Mouse (Mus musculus): Measurements from ENCODE around the gene Rpl21. TPM values are rescaled to one million over a fixed set of nuclear protein-coding genes. Genes with fewer than 3 reads are reported as not detected.
A peak's percentile ranks its signal among the peaks of the same experiment; 100 is the strongest.

Gene Rpl21
- total RNA-seq, 2 experiments from 2014 or later = 2,430 to 2,977 TPM

DNA sequence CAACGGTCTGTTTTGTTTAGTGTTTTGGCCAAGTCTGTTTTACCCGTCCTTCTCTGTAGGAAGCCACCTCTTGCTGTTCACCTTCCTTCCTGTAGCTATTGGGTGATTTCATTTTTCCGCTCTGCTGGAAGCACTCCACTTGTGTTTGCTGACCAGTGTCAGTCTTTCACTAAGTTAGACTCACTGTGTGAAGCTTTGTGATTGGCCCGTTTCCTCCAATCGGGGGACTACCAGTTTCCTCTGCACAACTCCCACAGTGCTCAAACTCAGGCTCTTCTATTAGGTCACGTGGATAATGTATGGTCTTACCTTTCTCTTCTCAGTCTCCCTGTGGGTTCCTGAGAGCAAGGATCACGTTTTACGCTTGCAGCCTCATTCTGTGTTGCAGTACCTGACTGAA is 3.2 kb upstream of the Rpl21 start:
- ATAC-seq (replicated peaks; ENCODE audit: low FRiP score, low TSS enrichment, poor library complexity, severe bottlenecking) = peak; percentile 76

DNA sequence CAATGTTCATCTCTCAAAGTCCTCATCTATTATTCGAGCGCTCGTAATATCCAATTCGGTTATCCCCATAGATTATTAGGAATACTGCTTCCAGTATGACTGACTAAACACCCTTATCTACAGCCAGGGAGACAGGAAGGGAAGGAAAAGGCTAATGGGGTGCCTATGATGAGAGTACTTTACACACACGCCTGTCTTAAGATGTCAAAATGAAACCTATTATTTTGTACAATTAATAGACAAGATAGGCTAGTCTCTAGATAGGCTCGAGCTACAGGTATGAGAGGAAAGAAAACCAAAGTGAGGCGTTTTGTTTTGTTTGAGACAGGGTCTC is 288 bp upstream of the Rpl21 start:
- no peak for ATAC-seq (replicated peaks; ENCODE audit: low FRiP score, low TSS enrichment, poor library complexity, severe bottlenecking)

GRCm38 (mm10) chr5:146833673-146834201 is 1.0 kb downstream of the Rpl21 start:
- no peak for ATAC-seq (replicated peaks; ENCODE audit: low FRiP score, low TSS enrichment, poor library complexity, severe bottlenecking)

GRCm38 (mm10) chr5:146834959-146835358 is 2.3 kb downstream of the Rpl21 start:
- no peak for ATAC-seq (replicated peaks; ENCODE audit: low FRiP score, low TSS enrichment, poor library complexity, severe bottlenecking)

- no peak for ATAC-seq (replicated peaks; ENCODE audit: low FRiP score, low TSS enrichment, poor library complexity, severe bottlenecking)
Measured at GRCm38 (mm10) chr5:146837967-146838720, 5.5 kb downstream of the Rpl21 start.

- ATAC-seq (replicated peaks; ENCODE audit: low FRiP score, low TSS enrichment, poor library complexity, severe bottlenecking) = no peak
Measured at GRCm38 (mm10) chr5:146838836-146839648, 6.4 kb downstream of the Rpl21 start.

DNA sequence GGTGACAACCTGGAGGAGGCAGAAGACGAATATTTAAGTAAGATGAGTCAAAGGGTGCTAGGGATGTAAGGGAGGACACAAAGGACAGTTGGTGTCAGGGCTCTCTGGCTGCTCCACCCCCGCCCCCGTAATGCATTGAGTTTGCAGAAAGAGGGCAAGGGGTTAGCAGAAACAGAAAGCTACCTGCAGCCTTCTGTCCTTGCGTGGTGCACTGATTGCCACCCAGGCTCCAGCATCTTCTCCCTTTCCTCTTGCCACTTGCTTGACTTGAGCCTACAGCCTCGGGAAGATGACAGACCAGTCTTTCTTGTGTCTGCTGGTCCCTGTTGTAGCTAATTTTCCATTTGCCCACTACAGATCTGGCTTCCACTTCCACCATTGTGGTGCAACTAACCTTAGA is 7.1 kb downstream of the Rpl21 start:
- no peak for ATAC-seq (replicated peaks; ENCODE audit: low FRiP score, low TSS enrichment, poor library complexity, severe bottlenecking)

DNA sequence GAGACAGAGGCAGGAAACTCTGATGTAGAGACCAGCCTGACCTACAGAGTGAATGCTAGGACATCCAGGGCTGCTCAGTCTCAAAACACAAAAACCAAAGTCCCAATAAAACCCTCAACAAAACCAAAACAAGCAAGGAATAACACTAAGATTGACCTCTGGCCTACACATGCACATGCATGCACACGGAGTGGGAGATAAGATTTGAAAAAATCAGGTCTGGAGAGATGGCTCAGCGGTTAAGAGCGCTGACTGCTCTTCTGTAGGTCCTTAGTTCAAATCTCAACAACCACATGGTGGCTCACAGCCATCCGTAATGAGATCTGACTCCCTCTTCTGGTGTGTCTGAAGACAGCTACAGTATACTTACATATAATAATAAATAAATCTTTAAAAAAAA is 7.7 kb downstream of the Rpl21 start:
- ATAC-seq (replicated peaks; ENCODE audit: low FRiP score, low TSS enrichment, poor library complexity, severe bottlenecking) = no peak

GRCm38 (mm10) chr5:146841301-146841700 is 8.6 kb downstream of the Rpl21 start:
- no peak for ATAC-seq (replicated peaks; ENCODE audit: low FRiP score, low TSS enrichment, poor library complexity, severe bottlenecking)

GRCm38 (mm10) chr5:146841996-146842395 is 9.3 kb downstream of the Rpl21 start:
- no peak for ATAC-seq (replicated peaks; ENCODE audit: low FRiP score, low TSS enrichment, poor library complexity, severe bottlenecking)

GRCm38 (mm10) chr5:146844301-146844941 is 11.7 kb downstream of the Rpl21 start:
- peak; percentile 36 for ATAC-seq (replicated peaks; ENCODE audit: low FRiP score, low TSS enrichment, poor library complexity, severe bottlenecking)

DNA sequence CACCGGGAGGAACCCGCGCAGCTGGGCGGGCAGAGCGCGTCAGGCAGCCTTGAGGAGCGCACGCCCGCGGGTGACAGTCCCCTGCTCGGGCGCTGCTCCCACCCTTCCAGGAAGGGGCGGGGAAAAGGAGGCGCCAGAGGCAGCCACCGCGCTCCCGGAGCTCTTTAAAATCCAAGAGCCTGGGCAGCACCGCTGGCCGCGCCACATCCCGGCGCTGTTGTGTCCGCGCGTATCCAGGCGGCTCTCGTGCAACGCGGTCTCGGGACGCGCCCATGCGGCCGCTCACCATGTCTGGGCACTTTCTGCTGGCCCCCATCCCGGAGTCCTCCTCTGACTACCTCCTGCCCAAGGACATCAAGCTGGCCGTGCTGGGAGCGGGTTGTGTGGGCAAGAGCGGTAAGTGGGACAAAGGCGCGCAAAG is 12.3 kb downstream of the Rpl21 start, which contains the start of gene Rasl11a:
TSS of gene Rasl11a (plus strand) at position 127 of the 421 bp plus-strand sequence.
- peak; percentile 84 for ATAC-seq (replicated peaks; ENCODE audit: low FRiP score, low TSS enrichment, poor library complexity, severe bottlenecking)

DNA sequence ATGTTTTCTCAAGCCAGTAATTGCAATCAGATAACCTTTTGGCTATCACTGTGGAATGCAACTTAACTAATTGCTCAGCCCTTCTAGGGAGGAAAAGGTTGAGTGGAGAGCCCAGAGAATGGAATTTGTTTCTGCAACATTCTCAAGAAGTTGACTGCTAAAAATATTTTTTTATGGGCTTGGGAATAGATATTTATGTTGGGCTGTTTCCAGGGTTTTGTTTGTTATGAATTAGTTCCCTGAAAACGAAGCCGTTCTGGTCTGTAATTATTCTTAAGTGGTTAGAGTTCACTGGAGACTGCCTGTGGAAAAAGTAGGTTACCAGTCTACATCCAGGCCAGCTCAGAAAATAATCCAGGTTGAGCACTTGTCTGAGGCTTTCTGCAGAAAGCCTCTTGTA is 13.8 kb downstream of the Rpl21 start:
- ATAC-seq (replicated peaks; ENCODE audit: low FRiP score, low TSS enrichment, poor library complexity, severe bottlenecking) = no peak

DNA sequence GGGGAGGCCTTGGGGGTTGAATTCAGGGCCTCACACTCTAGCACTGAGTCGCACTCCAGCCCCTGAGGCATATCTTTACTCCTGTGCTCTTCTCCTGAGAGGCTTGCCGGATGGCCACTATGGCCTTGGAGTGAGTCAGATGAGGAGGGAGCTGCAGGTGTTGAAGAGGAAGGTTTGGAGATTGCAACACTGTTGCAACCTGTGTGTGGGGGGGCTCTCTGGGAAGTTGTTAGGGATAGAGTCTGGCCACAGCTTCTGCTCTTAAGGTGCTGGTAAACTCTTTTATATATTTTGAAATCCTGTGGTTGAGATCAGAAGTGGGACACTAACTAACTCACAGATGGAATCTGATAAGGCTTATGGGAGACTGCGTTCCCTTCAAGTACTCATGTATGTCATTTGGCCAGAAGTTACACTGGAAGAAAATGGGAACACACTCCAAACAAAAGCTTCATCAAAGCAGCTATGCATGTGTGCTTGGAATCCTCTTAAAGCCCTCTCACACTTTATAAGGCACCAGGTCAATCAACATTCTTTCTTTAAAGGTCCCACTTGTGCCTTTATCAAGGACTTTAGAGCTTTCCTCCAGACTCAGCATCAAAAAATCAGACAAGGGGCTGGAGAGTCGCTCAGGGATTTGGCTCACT is 16.4 kb downstream of the Rpl21 start:
- no peak for ATAC-seq (replicated peaks; ENCODE audit: low FRiP score, low TSS enrichment, poor library complexity, severe bottlenecking)

- no peak for ATAC-seq (replicated peaks; ENCODE audit: low FRiP score, low TSS enrichment, poor library complexity, severe bottlenecking)
Measured at GRCm38 (mm10) chr5:146856106-146856505, 23.4 kb downstream of the Rpl21 start.

DNA sequence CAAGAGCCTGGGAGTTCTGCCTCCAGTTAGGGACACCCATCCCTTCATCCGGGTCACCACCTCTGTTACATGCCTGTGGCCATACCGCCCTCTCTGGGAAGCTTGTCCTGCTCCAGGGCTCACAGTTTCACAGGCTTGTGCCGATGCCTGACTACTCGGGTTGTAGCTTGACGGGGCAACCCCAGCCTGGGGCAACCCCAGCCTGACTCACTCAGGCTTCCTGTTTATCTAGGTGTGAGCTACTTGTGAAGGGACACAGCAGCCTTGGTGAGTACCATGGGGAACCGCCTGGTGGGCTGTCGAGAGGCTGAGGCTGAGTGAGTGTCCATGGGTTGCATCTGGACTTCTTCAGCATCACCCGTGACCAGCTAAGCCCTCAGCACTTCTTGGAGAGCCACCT is 24.9 kb downstream of the Rpl21 start:
- no peak for ATAC-seq (replicated peaks; ENCODE audit: low FRiP score, low TSS enrichment, poor library complexity, severe bottlenecking)

- ATAC-seq (replicated peaks; ENCODE audit: low FRiP score, low TSS enrichment, poor library complexity, severe bottlenecking) = no peak
Measured at GRCm38 (mm10) chr5:146858772-146859171, 26.1 kb downstream of the Rpl21 start.

- ATAC-seq (replicated peaks; ENCODE audit: low FRiP score, low TSS enrichment, poor library complexity, severe bottlenecking) = no peak
Measured at GRCm38 (mm10) chr5:146859246-146859645, 26.6 kb downstream of the Rpl21 start.

DNA sequence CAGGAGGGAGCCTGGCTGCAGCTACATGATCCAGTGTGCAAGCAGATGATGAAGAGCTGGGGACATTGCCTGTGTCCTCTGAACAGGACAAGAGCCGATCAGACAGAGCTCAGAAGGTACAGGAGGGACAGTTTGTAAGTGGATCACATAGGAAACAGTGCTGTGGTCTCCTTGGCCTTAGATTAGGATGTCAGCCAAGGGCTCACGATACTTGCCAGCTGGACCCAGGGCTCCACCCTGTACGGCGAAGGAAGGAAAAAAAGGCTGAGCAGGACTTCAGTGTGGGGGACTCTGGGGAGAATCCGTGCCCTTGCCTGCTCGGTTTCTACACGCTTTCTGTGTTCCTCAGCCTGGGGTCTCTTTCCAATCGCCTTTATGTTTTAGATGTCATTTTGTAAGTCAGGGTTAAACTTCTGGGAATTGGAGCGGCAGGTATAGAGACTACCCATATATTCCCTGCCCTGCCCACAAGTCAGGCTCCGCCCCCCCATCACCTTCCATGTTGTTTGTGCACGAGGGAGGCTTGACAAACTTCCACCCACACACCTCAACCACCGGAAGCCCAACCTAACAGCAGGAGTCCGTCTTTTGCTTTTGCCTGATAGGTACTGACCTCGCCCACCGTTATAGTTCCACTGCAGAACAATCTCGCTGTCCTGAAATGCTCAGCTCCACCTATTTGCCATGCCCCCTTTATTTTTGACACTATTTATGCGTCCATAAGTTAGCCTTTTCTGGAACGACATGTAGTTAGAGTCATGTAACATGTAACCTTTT is 27.7 kb downstream of the Rpl21 start:
- ATAC-seq (replicated peaks; ENCODE audit: low FRiP score, low TSS enrichment, poor library complexity, severe bottlenecking) = peak; percentile 45
